Mouse (Mus musculus) cerebellum, adult 2 months (tissue): ENCODE data around the gene Etv3.

Experiments
- CTCF ChIP-seq: fragments of 200-500 bp; IDR thresholded peaks from 2 replicates; pipeline ENCODE4 v1.5.1; 2011; ENCODE audit warnings: low read depth, mild to moderate bottlenecking, control low read depth, low read length, moderate library complexity, borderline replicate concordance; ENCODE audit not compliant: insufficient read depth
- POLR2A ChIP-seq: fragments of 200-500 bp; IDR thresholded peaks from 2 replicates; pipeline ENCODE4 v1.6.1; 2011; ENCODE audit warnings: low read length, control low read depth, borderline replicate concordance; ENCODE audit not compliant: insufficient read depth

- TF ChIP-seq CTCF: no peak
- no peak for TF ChIP-seq POLR2A
Measured at GRCm38 (mm10) chr3:87542481-87543215, 17.4 kb downstream of the Etv3 start.
